Mouse (Mus musculus): ENCODE results near the gene Art1.

DNA sequence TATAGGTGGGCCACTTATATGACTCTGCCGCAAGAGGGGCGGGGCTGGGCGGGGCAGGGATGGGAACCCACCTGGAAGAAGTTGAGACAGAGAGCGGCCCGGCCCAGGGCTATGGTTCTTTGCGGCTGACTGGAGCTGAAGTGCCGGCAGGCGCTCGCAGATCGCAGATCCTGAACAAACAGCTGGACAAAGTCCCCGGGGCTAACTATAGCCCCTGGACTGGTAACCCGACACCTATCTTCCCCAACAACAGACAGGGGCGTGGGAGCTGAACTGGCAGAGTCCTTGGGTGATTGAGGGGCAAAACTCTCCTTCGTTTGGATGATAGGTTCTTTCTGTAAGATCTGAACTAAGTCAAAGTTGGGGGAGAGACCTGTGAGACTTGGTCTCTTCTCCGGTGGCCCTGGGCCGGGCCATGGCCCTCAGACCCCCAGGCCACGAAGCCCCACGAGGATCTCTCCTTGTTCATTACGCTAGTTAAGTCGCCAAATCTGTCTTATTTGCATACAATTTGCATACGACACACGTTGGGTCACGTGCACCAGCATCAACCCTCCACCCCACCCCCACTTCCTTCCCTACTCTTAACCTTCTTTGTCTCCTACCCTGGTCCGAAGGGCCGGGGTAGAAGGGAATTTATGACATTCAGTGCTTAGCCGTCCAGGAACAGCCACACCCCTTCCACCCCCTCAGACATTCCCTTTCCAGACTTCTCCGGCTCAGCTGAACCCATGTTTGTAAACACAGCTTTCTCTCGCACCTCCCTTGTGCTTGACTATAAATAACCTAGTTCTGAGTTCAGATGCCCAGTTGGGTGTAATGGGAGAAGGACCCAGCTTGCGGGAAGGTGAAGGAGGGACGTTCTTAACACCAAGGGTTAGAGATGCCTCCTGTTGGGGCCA is 1.5 kb upstream of the Art1 start:
- no peak for TF ChIP-seq CTCF (IDR thresholded peaks at IDR 0.05; ENCODE audit: borderline replicate concordance, insufficient read depth, low read depth, low read length)
- no peak for TF ChIP-seq POLR2A (IDR thresholded peaks at IDR 0.05; ENCODE audit: borderline replicate concordance, insufficient read depth, low read length)

All from cerebellum, adult 2 months (tissue).